ENCODE assay signal across 8 mouse cellular contexts in the genomic region with DNA sequence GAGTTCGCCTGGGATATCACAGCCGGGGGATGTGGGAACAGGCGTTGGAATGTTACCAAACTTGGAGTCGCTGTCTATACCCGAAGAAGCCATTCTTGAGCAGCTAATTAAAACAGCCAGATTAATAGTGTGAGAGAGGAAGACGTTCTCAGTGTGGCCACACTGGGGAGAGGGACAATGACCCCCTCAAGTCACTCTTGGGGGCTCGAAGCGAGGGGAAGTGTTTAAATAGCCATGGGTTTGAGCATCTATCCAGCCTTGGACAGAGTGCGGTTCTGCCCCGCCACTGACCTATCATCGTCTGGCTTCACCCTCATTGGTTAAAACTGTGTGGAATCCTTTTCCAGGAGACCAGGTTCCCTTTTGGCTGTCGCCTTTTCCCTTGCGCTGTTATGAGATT. TPM values are rescaled to one million over a fixed set of nuclear protein-coding genes. Genes with fewer than 3 reads are reported as not detected.
DNase-seq lines count a peak whose midpoint lies in the region; ATAC-seq and TF ChIP-seq lines count a peak whose summit lies in the region.

No protein-coding gene starts in this region.

- no peak for TF ChIP-seq POLR2A in spleen, adult 2 months (IDR thresholded peaks at IDR 0.05; ENCODE audit: low read depth, low read length)

- no peak for DNase-seq in gastrocnemius, adult 2 months
- no peak for DNase-seq in gastrocnemius, postnatal 10 days
- no peak for DNase-seq in spleen, adult 2 months (ENCODE audit: low read depth in 1 of 2, low spot score in 2 of 2)
- DNase-seq in spleen, postnatal 10 days (ENCODE audit: low spot score in 2 of 2) = no peak
- no peak for DNase-seq in thymus, postnatal 25 days

- no peaks in the 10 kb centered on the region for H3K36me3 ChIP-seq in spleen, adult 2 months (ENCODE audit: control insufficient read depth, insufficient read depth, low read length)
- H3K36me3 ChIP-seq in limb, embryonic 15.5 days = no peaks in the 10 kb centered on the region
- no peaks in the 10 kb centered on the region for H3K36me3 ChIP-seq in stomach, embryonic 15.5 days

- no peak for ATAC-seq in limb, embryonic 15.5 days (ENCODE audit: insufficient number of reproducible peaks, low FRiP score, low TSS enrichment, low read depth)
- no peak for ATAC-seq in stomach, embryonic 15.5 days (ENCODE audit: insufficient read depth, low FRiP score, low read depth)
- no peak for ATAC-seq in frontal cortex, adult (ENCODE audit: low TSS enrichment)

- 31% methylated on average over 13 of the region's 13 CpGs for WGBS in spleen, adult 2 months
- 16% methylated on average over 13 of the region's 13 CpGs for WGBS in limb, embryonic 15.5 days
- 22% methylated on average over 13 of the region's 13 CpGs for WGBS in stomach, embryonic 15.5 days

- H3K27me3 ChIP-seq in spleen, adult 2 months (ENCODE audit: control insufficient read depth, insufficient read depth, low read length) = no peaks in the 10 kb centered on the region
- no peaks in the 10 kb centered on the region for H3K27me3 ChIP-seq in limb, embryonic 15.5 days
- H3K27me3 ChIP-seq in stomach, embryonic 15.5 days (replicated peaks) = no peaks in the 10 kb centered on the region

- H3K27ac ChIP-seq in gastrocnemius, adult 2 months = peak overlapping the region; percentile 82
- H3K27ac ChIP-seq in spleen, adult 2 months (ENCODE audit: insufficient read depth, low read length) = peak overlapping the region; percentile 73
- H3K27ac ChIP-seq in limb, embryonic 15.5 days = peak overlapping the region; percentile 92
- H3K27ac ChIP-seq in stomach, embryonic 15.5 days = peak overlapping the region; percentile 94

- TF ChIP-seq CTCF in gastrocnemius, adult 2 months (IDR thresholded peaks at IDR 0.05) = no peak
- TF ChIP-seq CTCF in spleen, adult 2 months (IDR thresholded peaks at IDR 0.05; ENCODE audit: extremely low read depth, insufficient read depth, insufficient read length, insufficient replicate concordance) = no peak

- peaks cover 27% of the 10 kb centered on the region for H3K4me1 ChIP-seq in spleen, adult 2 months (ENCODE audit: control insufficient read depth, insufficient read depth, insufficient read length)
- peaks cover 86% of the 10 kb centered on the region for H3K4me1 ChIP-seq in limb, embryonic 15.5 days
- H3K4me1 ChIP-seq in stomach, embryonic 15.5 days = peaks cover 67% of the 10 kb centered on the region

- H3K9me3 ChIP-seq in limb, embryonic 15.5 days = no peaks in the 10 kb centered on the region
- no peaks in the 10 kb centered on the region for H3K9me3 ChIP-seq in stomach, embryonic 15.5 days

- H3K4me2 ChIP-seq in limb, embryonic 15.5 days = peak overlapping the region; percentile 47
- H3K4me2 ChIP-seq in stomach, embryonic 15.5 days = peak overlapping the region; percentile 49

- peak overlapping the region; percentile 65 for H3K4me3 ChIP-seq in gastrocnemius, adult 2 months
- no peak overlapping the region for H3K4me3 ChIP-seq in spleen, adult 2 months (ENCODE audit: extremely low read depth, insufficient read depth, insufficient read length)
- H3K4me3 ChIP-seq in limb, embryonic 15.5 days = peak overlapping the region; percentile 21
- H3K4me3 ChIP-seq in stomach, embryonic 15.5 days (replicated peaks) = 0 out of 2 replicates have a peak overlapping the region, but pooled peaks have one; percentile 10

- intact Hi-C loops in gastrocnemius, adult 2 months (cut with DNase I) = no loop called here

- no peak overlapping the region for H3K9ac ChIP-seq in limb, embryonic 15.5 days
- no peak overlapping the region for H3K9ac ChIP-seq in stomach, embryonic 15.5 days

RNA-seq across cellular contexts. Expression of a gene that starts 4.6 kb away (rescaled TPM):
- total RNA-seq in gastrocnemius, adult 2 months (2021) = not detected
- total RNA-seq in gastrocnemius, postnatal 10 days (2021) = not detected
- 0.01 TPM in 1 of 2 replicates, not detected in the other for polyA plus RNA-seq in spleen, adult 2 months (2012; rRNA removed)
- not detected in 2 replicates for polyA plus RNA-seq in limb, embryonic 15.5 days (2015; fragmentation: Nextera tagmentation; extraction: Ambion mirVana)
- polyA plus RNA-seq in stomach, embryonic 15.5 days (2015; fragmentation: Nextera tagmentation; extraction: Ambion mirVana) = not detected in 2 replicates

RNA-seq across cellular contexts. Expression of a gene that starts 24.3 kb away (rescaled TPM):
- total RNA-seq in gastrocnemius, adult 2 months (2021) = 10 to 100 TPM; 58.2 to 75.6 TPM
- 10 to 100 TPM; 30.3 to 39.8 TPM for total RNA-seq in gastrocnemius, postnatal 10 days (2021)
- 18.9 and 21.5 TPM in 2 replicates for polyA plus RNA-seq in spleen, adult 2 months (2012; rRNA removed)
- polyA plus RNA-seq in limb, embryonic 15.5 days (2015; fragmentation: Nextera tagmentation; extraction: Ambion mirVana) = 36.8 and 39.7 TPM in 2 replicates
- polyA plus RNA-seq in stomach, embryonic 15.5 days (2015; fragmentation: Nextera tagmentation; extraction: Ambion mirVana) = 27.6 and 30.7 TPM in 2 replicates

RNA-seq across cellular contexts. Expression of a gene that starts 55.0 kb away (rescaled TPM):
- total RNA-seq in gastrocnemius, adult 2 months (2021) = not detected
- not detected for total RNA-seq in gastrocnemius, postnatal 10 days (2021)
- not detected in 2 replicates for polyA plus RNA-seq in spleen, adult 2 months (2012; rRNA removed)
- 0.07 and 0.08 TPM in 2 replicates for polyA plus RNA-seq in limb, embryonic 15.5 days (2015; fragmentation: Nextera tagmentation; extraction: Ambion mirVana)
- polyA plus RNA-seq in stomach, embryonic 15.5 days (2015; fragmentation: Nextera tagmentation; extraction: Ambion mirVana) = not detected in 2 replicates
